Mouse (Mus musculus): ENCODE measurements around the gene Rps6kl1. TPM values are rescaled to one million over a fixed set of nuclear protein-coding genes. Genes with fewer than 3 reads are reported as not detected.
A peak's percentile ranks its signal among the peaks of the same experiment; 100 is the strongest.

Gene Rps6kl1
- total and polyA plus RNA-seq, 2 experiments from 2014 or later: 31.6 to 33.8 TPM

GRCm38 (mm10) chr12:85115678-85116077 lies 35.4 kb downstream of the Rps6kl1 start:
- WGBS: 50% methylated on average over 7 of the region's 7 CpGs

GRCm38 (mm10) chr12:85113917-85114316 lies 37.1 kb downstream of the Rps6kl1 start:
- H3K4me1 ChIP-seq (ENCODE audit: insufficient read depth): peaks cover 20% of the 10 kb centered on the region; the same call in 1 of the 2 replicates
- DNase-seq (no peak), ATAC-seq (no peak)
- no peak for TF ChIP-seq CTCF (IDR thresholded peaks at IDR 0.05; ENCODE audit: low read depth)
- H3K9me3 ChIP-seq (ENCODE audit: low read length): no peaks in the 10 kb centered on the region
- no peak overlapping the region for H3K4me3 ChIP-seq (ENCODE audit: low read depth, low read length)
- H3K9ac ChIP-seq: no peak overlapping the region
- no peak overlapping the region for H3K4me2 ChIP-seq (ENCODE audit: low read depth)
- H3K27me3 ChIP-seq (ENCODE audit: insufficient read depth, low read length): no peaks in the 10 kb centered on the region
- peaks cover 17% of the 10 kb centered on the region for H3K36me3 ChIP-seq (ENCODE audit: insufficient read depth)
- 94% methylated on average over 3 of the region's 3 CpGs for WGBS
- H3K27ac ChIP-seq (ENCODE audit: low read depth, low read length): no peak overlapping the region

More at GRCm38 (mm10) chr12:85115678-85116077, 35.4 kb downstream of the Rps6kl1 start:
- H3K36me3 ChIP-seq (ENCODE audit: insufficient read depth): peaks cover 32% of the 10 kb centered on the region
- no peak overlapping the region for H3K4me2 ChIP-seq (ENCODE audit: low read depth)
- H3K27ac ChIP-seq (ENCODE audit: low read depth, low read length): no peak overlapping the region
- H3K9me3 ChIP-seq (ENCODE audit: low read length): no peaks in the 10 kb centered on the region
- DNase-seq (no peak), ATAC-seq (no peak)
- H3K9ac ChIP-seq: no peak overlapping the region
- H3K27me3 ChIP-seq (ENCODE audit: insufficient read depth, low read length): no peaks in the 10 kb centered on the region
- no peak overlapping the region for H3K4me3 ChIP-seq (ENCODE audit: low read depth, low read length)
- H3K4me1 ChIP-seq (ENCODE audit: insufficient read depth): peaks cover 15% of the 10 kb centered on the region; the same call in 1 of the 2 replicates
- no peak for TF ChIP-seq CTCF (IDR thresholded peaks at IDR 0.05; ENCODE audit: low read depth)

- DNase-seq: no peak
- Histone ChIP-seq H3K4me3 (ENCODE audit: low read depth, low read length) (no peak overlapping the region), H3K9me3 (ENCODE audit: low read length) (no peaks in the 10 kb centered on the region), H3K27ac (ENCODE audit: low read depth, low read length) (no peak overlapping the region), H3K36me3 (ENCODE audit: insufficient read depth) (peaks cover 12% of the 10 kb centered on the region), H3K4me1 (ENCODE audit: insufficient read depth) (peaks cover 20% of the 10 kb centered on the region; the same call in 1 of the 2 replicates), H3K4me2 (ENCODE audit: low read depth) (no peak overlapping the region), H3K27me3 (ENCODE audit: insufficient read depth, low read length) (no peaks in the 10 kb centered on the region), H3K9ac (no peak overlapping the region)
- TF ChIP-seq CTCF (IDR thresholded peaks at IDR 0.05; ENCODE audit: low read depth): no peak
- WGBS: 95% methylated on average over 3 of the region's 3 CpGs
- ATAC-seq: no peak
These were observed 37.7 kb downstream of the Rps6kl1 start for GRCm38 (mm10) chr12:85113337-85113736.

- Histone ChIP-seq H3K4me2 (ENCODE audit: low read depth) (peak overlapping the region; percentile 57; the same call in 1 of the 2 replicates), H3K27me3 (ENCODE audit: insufficient read depth, low read length) (no peaks in the 10 kb centered on the region), H3K36me3 (ENCODE audit: insufficient read depth) (peaks cover 9% of the 10 kb centered on the region; the same call in 1 of the 2 replicates), H3K27ac (ENCODE audit: low read depth, low read length) (no peak overlapping the region), H3K4me3 (ENCODE audit: low read depth, low read length) (no peak overlapping the region), H3K4me1 (ENCODE audit: insufficient read depth) (peaks cover 20% of the 10 kb centered on the region; the same call in 1 of the 2 replicates), H3K9ac (no peak overlapping the region), H3K9me3 (ENCODE audit: low read length) (no peaks in the 10 kb centered on the region)
- no peak for ATAC-seq
- TF ChIP-seq CTCF (IDR thresholded peaks at IDR 0.05; ENCODE audit: low read depth): no peak
- WGBS: 89% methylated on average over 7 of the region's 7 CpGs
- DNase-seq: no peak
These were observed 38.4 kb downstream of the Rps6kl1 start for GRCm38 (mm10) chr12:85112550-85113251.

GRCm38 (mm10) chr12:85110698-85111592 lies 40.1 kb downstream of the Rps6kl1 start, which contains the start of the genes Prox2 and Dlst:
Prox2 (minus strand) TSS chr12:85110759.
Dlst (plus strand) TSS chr12:85110833.
- no peak for TF ChIP-seq CTCF (IDR thresholded peaks at IDR 0.05; ENCODE audit: low read depth)
- peak; percentile 92 for DNase-seq
- 6% methylated on average over 76 of the region's 83 CpGs for WGBS

GRCm38 (mm10) chr12:85110011-85110697 lies 40.9 kb downstream of the Rps6kl1 start:
- Histone ChIP-seq H3K4me1 (ENCODE audit: insufficient read depth) (peaks cover 20% of the 10 kb centered on the region; the same call in 1 of the 2 replicates), H3K27ac (ENCODE audit: low read depth, low read length) (peak overlapping the region; percentile 84), H3K4me2 (ENCODE audit: low read depth) (peak overlapping the region; percentile 57), H3K36me3 (ENCODE audit: insufficient read depth) (peaks cover 2% of the 10 kb centered on the region; the same call in 1 of the 2 replicates), H3K9me3 (ENCODE audit: low read length) (no peaks in the 10 kb centered on the region), H3K4me3 (ENCODE audit: low read depth, low read length) (peak overlapping the region; percentile 100), H3K9ac (peak overlapping the region; percentile 97), H3K27me3 (ENCODE audit: insufficient read depth, low read length) (no peaks in the 10 kb centered on the region)
- TF ChIP-seq CTCF (IDR thresholded peaks at IDR 0.05; ENCODE audit: low read depth): no peak
- 12% methylated on average over 18 of the region's 18 CpGs for whole genome bisulfite sequencing
- DNase-seq (no peak), ATAC-seq (no peak)

More at GRCm38 (mm10) chr12:85110698-85111592, 40.1 kb downstream of the Rps6kl1 start, which contains the start of the genes Prox2 and Dlst:
- Histone ChIP-seq H3K27ac (ENCODE audit: low read depth, low read length) (peak within 1 kb of the TSS; percentile 84), H3K36me3 (ENCODE audit: insufficient read depth) (peaks cover 4% of the 10 kb centered on the region; the same call in 1 of the 2 replicates), H3K4me1 (ENCODE audit: insufficient read depth) (peaks cover 20% of the 10 kb centered on the region; the same call in 1 of the 2 replicates), H3K9me3 (ENCODE audit: low read length) (no peaks in the 10 kb centered on the region), H3K4me2 (ENCODE audit: low read depth) (peak within 1 kb of the TSS; percentile 57), H3K27me3 (ENCODE audit: insufficient read depth, low read length) (no peaks in the 10 kb centered on the region), H3K9ac (peak within 1 kb of the TSS; percentile 97), H3K4me3 (ENCODE audit: low read depth, low read length) (peak within 1 kb of the TSS; percentile 100)
- ATAC-seq: peak; percentile 99
